Mouse (Mus musculus): Measurements from ENCODE around the gene Kif27.

DNA sequence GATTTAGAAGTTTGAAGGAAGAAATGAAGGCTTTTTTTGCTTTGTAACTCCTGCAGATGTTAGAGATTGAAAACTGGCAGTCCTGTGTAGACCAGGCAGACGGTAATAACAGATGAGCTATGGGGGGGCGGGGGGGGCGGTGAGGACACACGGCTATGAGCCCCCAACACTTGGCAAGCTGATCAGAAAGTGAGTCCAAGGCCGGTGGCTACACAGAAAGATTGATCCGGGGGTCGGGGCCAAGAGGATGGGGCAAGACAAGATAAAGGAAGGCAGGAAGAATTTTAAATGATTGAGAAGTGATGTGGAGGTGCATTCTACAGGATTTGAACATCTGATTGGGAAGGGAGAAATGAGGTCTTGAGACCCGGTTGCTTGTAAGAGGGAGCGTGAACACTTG, 83.8 kb downstream of the Kif27 start:
- TF ChIP-seq CTCF (IDR thresholded peaks at IDR 0.05; ENCODE audit: insufficient read depth, low read depth, low read length) (no peak), POLR2A (IDR thresholded peaks at IDR 0.05; ENCODE audit: insufficient read depth, low read depth, low read length) (no peak)
